In the genomic region with DNA sequence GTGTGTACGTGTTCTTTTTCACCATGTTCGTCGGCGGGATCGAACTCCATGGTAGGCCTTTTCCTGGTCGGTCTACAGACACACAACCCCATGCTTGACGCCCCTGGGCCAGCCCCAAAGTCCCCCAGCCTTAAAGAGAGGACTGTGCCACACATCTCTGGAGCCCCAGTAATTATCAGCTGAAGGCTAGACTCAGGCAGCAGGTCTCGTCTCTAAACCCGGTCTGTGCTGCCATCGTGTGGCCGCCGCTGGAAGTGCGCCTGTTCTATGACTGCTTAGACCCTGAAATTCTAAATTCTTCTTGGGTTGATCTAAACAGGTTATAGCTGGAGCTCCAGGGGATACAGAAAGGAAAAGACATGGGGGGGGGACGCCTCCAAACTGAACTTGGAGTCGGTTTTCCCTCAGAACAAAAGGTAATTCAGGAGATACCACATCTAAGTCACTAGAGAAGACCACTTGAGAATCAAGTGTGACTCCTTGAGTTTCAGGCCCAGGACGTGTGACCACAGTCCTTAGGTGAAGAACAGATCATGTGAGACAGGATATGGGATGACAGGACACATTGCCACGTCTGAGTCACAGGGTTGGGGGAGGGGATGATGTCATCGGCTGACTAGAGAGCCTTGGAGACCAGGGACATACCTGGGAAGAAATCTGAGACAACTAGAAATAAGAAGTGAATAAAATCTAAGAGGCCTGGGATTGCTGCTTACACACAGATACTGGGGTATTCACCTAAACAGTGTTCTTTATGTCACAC, we compare ENCODE assay signal across 8 mouse cellular contexts. TPM values are rescaled to one million over a fixed set of nuclear protein-coding genes. Genes with fewer than 3 reads are reported as not detected.
DNase-seq lines count a peak whose midpoint lies in the region; ATAC-seq lines count a peak whose summit lies in the region.

No protein-coding gene starts in this region.

- H3K27ac ChIP-seq in hindbrain, embryonic 10.5 days, result no peak overlapping the region

- H3K4me1 ChIP-seq in hindbrain, embryonic 10.5 days (replicated peaks), result peaks cover 11% of the 10 kb centered on the region; the same call in 1 of the 2 replicates

- DNase-seq in MN1 (ENCODE audit: low spot score), result peak; percentile 65
- DNase-seq in cerebellum, adult 9-10 months, result peak; percentile 83
- DNase-seq in hindbrain, embryonic 10.5 days (ENCODE audit: low spot score), result peak; percentile 86
- peak; percentile 91 for DNase-seq in layer of hippocampus, postnatal 10 days (ENCODE audit: low spot score in 2 of 2)
- peak; percentile 77 for DNase-seq in lung, postnatal 25 days (ENCODE audit: low spot score)
- peak; percentile 59 for DNase-seq in retina, postnatal 7 days (ENCODE audit: low read depth, low spot score)
- DNase-seq in urinary bladder, adult 18-20 months (ENCODE audit: low spot score in 2 of 2), result peak; percentile 64 to 81

- H3K9me3 ChIP-seq in hindbrain, embryonic 10.5 days, result no peaks in the 10 kb centered on the region

- peak; percentile 39; the same call in 1 of the 2 replicates for ATAC-seq in frontal cortex, adult (ENCODE audit: low TSS enrichment)

- 20% methylated on average over 18 of the region's 18 CpGs for WGBS in hindbrain, embryonic 10.5 days

- no peaks in the 10 kb centered on the region for H3K36me3 ChIP-seq in hindbrain, embryonic 10.5 days

- no peaks in the 10 kb centered on the region for H3K27me3 ChIP-seq in hindbrain, embryonic 10.5 days (ENCODE audit: insufficient read depth, poor library complexity, severe bottlenecking)

- peak overlapping the region; percentile 14 for H3K4me3 ChIP-seq in hindbrain, embryonic 10.5 days

RNA-seq across cellular contexts. Expression of a gene that starts 21.2 kb away (rescaled TPM):
- 1,728 and 1,735 TPM in 2 replicates for polyA plus RNA-seq in hindbrain, embryonic 10.5 days (2016; fragmentation: Nextera tagmentation; extraction: Ambion mirVana)
- total RNA-seq in layer of hippocampus, postnatal 10 days (2021), result 100 to 1,000 TPM; 648 to 674 TPM

RNA-seq across cellular contexts. Expression of a gene that starts 28.8 kb away (rescaled TPM):
- not detected in 2 replicates for polyA plus RNA-seq in hindbrain, embryonic 10.5 days (2016; fragmentation: Nextera tagmentation; extraction: Ambion mirVana)
- not detected for total RNA-seq in layer of hippocampus, postnatal 10 days (2021)

RNA-seq across cellular contexts. Expression of a gene that starts 35.8 kb away (rescaled TPM):
- 0.90 TPM in 1 of 2 replicates, not detected in the other for polyA plus RNA-seq in hindbrain, embryonic 10.5 days (2016; fragmentation: Nextera tagmentation; extraction: Ambion mirVana)
- not detected for total RNA-seq in layer of hippocampus, postnatal 10 days (2021)

RNA-seq across cellular contexts. Expression of a gene that starts 37.6 kb away (rescaled TPM):
- polyA plus RNA-seq in hindbrain, embryonic 10.5 days (2016; fragmentation: Nextera tagmentation; extraction: Ambion mirVana), result 0.16 TPM in 1 of 2 replicates, not detected in the other
- not detected for total RNA-seq in layer of hippocampus, postnatal 10 days (2021)

RNA-seq across cellular contexts. Expression of a gene that starts 49.8 kb away (rescaled TPM):
- not detected in 2 replicates for polyA plus RNA-seq in hindbrain, embryonic 10.5 days (2016; fragmentation: Nextera tagmentation; extraction: Ambion mirVana)
- not detected for total RNA-seq in layer of hippocampus, postnatal 10 days (2021)
